Mouse (Mus musculus): ENCODE results near the gene Grtp1. TPM values are rescaled to one million over a fixed set of nuclear protein-coding genes. Genes with fewer than 3 reads are reported as not detected.

The Grtp1 gene
- total RNA-seq, 4 experiments from 2014 or later: 15.0 to 30.3 (median 18.9) TPM

Small RNA genes lying within 50 kb of the gene (microRNA-seq; reads per million reads assigned to microRNA genes)
- gene Mir1968 (18.4 to 34.0 reads per million in 2 experiments), gene Mir7065 (0 to 0.34 reads per million in 2 experiments)

Other genes starting within 250 kb of the Grtp1 start
- 1 to 10 TPM in 1 of 4 experiments, under 1 TPM in 3; 0.38 to 1.1 (median 0.68) TPM for gene F7, start 174.6 kb downstream of the Grtp1 start, total RNA-seq (2022)
- gene F10, start 163.3 kb downstream of the Grtp1 start, total RNA-seq (2022): 1 to 10 TPM in 2 of 4 experiments, under 1 TPM in 2; 0.52 to 1.9 (median 1.1) TPM
- under 1 TPM in 1 of 4 experiments, not detected in 3; 0.35 TPM for gene Proz, start 139.7 kb downstream of the Grtp1 start, total RNA-seq (2022)
- 10 to 100 TPM; 24.1 to 33.3 (median 28.1) TPM for gene Pcid2, start 95.2 kb downstream of the Grtp1 start, total RNA-seq (2022)
- 100 to 1,000 TPM; 160 to 191 (median 169) TPM for gene Cul4a, start 95.0 kb downstream of the Grtp1 start, total RNA-seq (2022)
- 100 to 1,000 TPM; 434 to 557 (median 482) TPM for gene Lamp1, start 41.5 kb downstream of the Grtp1 start, total RNA-seq (2022)
- gene Adprhl1, start 53.5 kb upstream of the Grtp1 start, total RNA-seq (2022): 1 to 10 TPM in 3 of 4 experiments, under 1 TPM in 1; 0.34 to 3.9 (median 1.6) TPM
- 10 to 100 TPM; 30.6 to 36.7 (median 33.9) TPM for gene Dcun1d2, start 87.5 kb upstream of the Grtp1 start, total RNA-seq (2022)
- 10 to 100 TPM; 36.3 to 54.7 (median 46.7) TPM for gene Tmco3, start 87.6 kb upstream of the Grtp1 start, total RNA-seq (2022)
- 10 to 100 TPM; 46.2 to 67.4 (median 52.1) TPM for gene Tfdp1, start 138.1 kb upstream of the Grtp1 start, total RNA-seq (2022)
- under 1 TPM in 1 of 4 experiments, not detected in 3; 0.49 TPM for gene Atp4b, start 196.2 kb upstream of the Grtp1 start, total RNA-seq (2022)
- gene Grk1, start 204.5 kb upstream of the Grtp1 start, total RNA-seq (2022): under 1 TPM in 2 of 4 experiments, not detected in 2; 0.05 to 0.06 TPM
- 1 to 10 TPM in 2 of 4 experiments, under 1 TPM in 2; 0.77 to 1.7 (median 1.1) TPM for gene Tmem255b, start 234.6 kb upstream of the Grtp1 start, total RNA-seq (2022)

Data from adrenal gland, adult 8-10 months (tissue).